Mouse (Mus musculus): ENCODE results near the gene Fbxo6. TPM values are rescaled to one million over a fixed set of nuclear protein-coding genes. Genes with fewer than 3 reads are reported as not detected.

Fbxo6 gene
- polyA plus RNA-seq, 1 experiment from 2014 or later = 17.4 TPM

- ATAC-seq (ENCODE audit: insufficient read depth, low FRiP score) = no peak
- H3K27ac ChIP-seq (ENCODE audit: low read length) = no peak overlapping the region
- H3K4me1 ChIP-seq (ENCODE audit: control insufficient read depth, insufficient read depth, low read length) = 0 out of 2 replicates have a peak, but pooled peaks cover 4% of the 10 kb centered on the region
- no peak overlapping the region for H3K4me3 ChIP-seq (replicated peaks; ENCODE audit: low read length)
- H3K36me3 ChIP-seq (ENCODE audit: control insufficient read depth, insufficient read depth, low read length) = no peaks in the 10 kb centered on the region
- WGBS = 78% methylated on average over 5 of the region's 5 CpGs
- H3K9me3 ChIP-seq (replicated peaks; ENCODE audit: control insufficient read depth, low read length) = no peaks in the 10 kb centered on the region
- H3K27me3 ChIP-seq (ENCODE audit: control insufficient read depth, insufficient read depth, low read length) = peaks cover 2% of the 10 kb centered on the region; the same call in 1 of the 2 replicates
- no peak overlapping the region for H3K4me2 ChIP-seq (ENCODE audit: low read depth, low read length)
- no peak overlapping the region for H3K9ac ChIP-seq (ENCODE audit: low read length)
Observed at GRCm38 (mm10) chr4:148109215-148109614, 42.7 kb downstream of the Fbxo6 start.

GRCm38 (mm10) chr4:148108565-148109100 lies 43.3 kb downstream of the Fbxo6 start:
- H3K36me3 ChIP-seq (ENCODE audit: control insufficient read depth, insufficient read depth, low read length) = no peaks in the 10 kb centered on the region
- 57% methylated on average over 7 of the region's 7 CpGs for WGBS
- ATAC-seq (ENCODE audit: insufficient read depth, low FRiP score) = no peak
- 0 out of 2 replicates have a peak, but pooled peaks cover 4% of the 10 kb centered on the region for H3K4me1 ChIP-seq (ENCODE audit: control insufficient read depth, insufficient read depth, low read length)
- no peak overlapping the region for H3K4me3 ChIP-seq (replicated peaks; ENCODE audit: low read length)
- peaks cover 2% of the 10 kb centered on the region; the same call in 1 of the 2 replicates for H3K27me3 ChIP-seq (ENCODE audit: control insufficient read depth, insufficient read depth, low read length)
- no peak overlapping the region for H3K9ac ChIP-seq (ENCODE audit: low read length)
- no peaks in the 10 kb centered on the region for H3K9me3 ChIP-seq (replicated peaks; ENCODE audit: control insufficient read depth, low read length)
- H3K4me2 ChIP-seq (ENCODE audit: low read depth, low read length) = no peak overlapping the region
- no peak overlapping the region for H3K27ac ChIP-seq (ENCODE audit: low read length)

- H3K4me2 ChIP-seq (ENCODE audit: low read depth, low read length) = no peak overlapping the region
Observed at GRCm38 (mm10) chr4:148107621-148108291, 44.2 kb downstream of the Fbxo6 start.

GRCm38 (mm10) chr4:148104146-148104545 lies 47.8 kb downstream of the Fbxo6 start:
- H3K4me1 ChIP-seq (ENCODE audit: control insufficient read depth, insufficient read depth, low read length) = peaks cover 4% of the 10 kb centered on the region; the same call in 1 of the 2 replicates
- no peak overlapping the region for H3K9ac ChIP-seq (ENCODE audit: low read length)
- no peaks in the 10 kb centered on the region for H3K9me3 ChIP-seq (replicated peaks; ENCODE audit: control insufficient read depth, low read length)
- WGBS = 89% methylated on average over 3 of the region's 3 CpGs
- H3K36me3 ChIP-seq (ENCODE audit: control insufficient read depth, insufficient read depth, low read length) = no peaks in the 10 kb centered on the region
- H3K27ac ChIP-seq (ENCODE audit: low read length) = no peak overlapping the region
- H3K27me3 ChIP-seq (ENCODE audit: control insufficient read depth, insufficient read depth, low read length) = peaks cover 2% of the 10 kb centered on the region; the same call in 1 of the 2 replicates
- no peak overlapping the region for H3K4me3 ChIP-seq (replicated peaks; ENCODE audit: low read length)
- no peak for ATAC-seq (ENCODE audit: insufficient read depth, low FRiP score)
- no peak overlapping the region for H3K4me2 ChIP-seq (ENCODE audit: low read depth, low read length)

More at GRCm38 (mm10) chr4:148107621-148108291, 44.2 kb downstream of the Fbxo6 start:
- Histone ChIP-seq H3K9ac (ENCODE audit: low read length) (no peak overlapping the region; the same call in 1 of the 2 replicates), H3K27ac (ENCODE audit: low read length) (no peak overlapping the region), H3K9me3 (replicated peaks; ENCODE audit: control insufficient read depth, low read length) (no peaks in the 10 kb centered on the region), H3K36me3 (ENCODE audit: control insufficient read depth, insufficient read depth, low read length) (no peaks in the 10 kb centered on the region), H3K27me3 (ENCODE audit: control insufficient read depth, insufficient read depth, low read length) (peaks cover 2% of the 10 kb centered on the region; the same call in 1 of the 2 replicates), H3K4me3 (replicated peaks; ENCODE audit: low read length) (no peak overlapping the region), H3K4me1 (ENCODE audit: control insufficient read depth, insufficient read depth, low read length) (0 out of 2 replicates have a peak, but pooled peaks cover 4% of the 10 kb centered on the region)
- WGBS = 23% methylated on average over 22 of the region's 22 CpGs
- peak; percentile 26; the same call in 1 of the 2 replicates for ATAC-seq (ENCODE audit: insufficient read depth, low FRiP score)

- peak; percentile 43; the same call in 1 of the 2 replicates for ATAC-seq (ENCODE audit: insufficient read depth, low FRiP score)
- no peak overlapping the region for H3K27ac ChIP-seq (ENCODE audit: low read length)
- H3K4me1 ChIP-seq (ENCODE audit: control insufficient read depth, insufficient read depth, low read length) = no peaks in the 10 kb centered on the region; the same call in 1 of the 2 replicates
- peak overlapping the region; percentile 22 for H3K4me3 ChIP-seq (replicated peaks; ENCODE audit: low read length)
- H3K4me2 ChIP-seq (ENCODE audit: low read depth, low read length) = peak overlapping the region; percentile 48
- H3K9me3 ChIP-seq (replicated peaks; ENCODE audit: control insufficient read depth, low read length) = no peaks in the 10 kb centered on the region
- 18% methylated on average over 29 of the region's 29 CpGs for WGBS
- H3K36me3 ChIP-seq (ENCODE audit: control insufficient read depth, insufficient read depth, low read length) = no peaks in the 10 kb centered on the region
- no peaks in the 10 kb centered on the region for H3K27me3 ChIP-seq (ENCODE audit: control insufficient read depth, insufficient read depth, low read length)
- peak overlapping the region; percentile 13; the same call in 1 of the 2 replicates for H3K9ac ChIP-seq (ENCODE audit: low read length)
Observed at GRCm38 (mm10) chr4:148101801-148102527, 50.0 kb downstream of the Fbxo6 start.

- ATAC-seq (ENCODE audit: insufficient read depth, low FRiP score) = no peak
- Histone ChIP-seq H3K27ac (ENCODE audit: low read length) (no peak overlapping the region), H3K9me3 (replicated peaks; ENCODE audit: control insufficient read depth, low read length) (no peaks in the 10 kb centered on the region), H3K9ac (ENCODE audit: low read length) (no peak overlapping the region), H3K36me3 (ENCODE audit: control insufficient read depth, insufficient read depth, low read length) (no peaks in the 10 kb centered on the region), H3K4me2 (ENCODE audit: low read depth, low read length) (no peak overlapping the region), H3K4me3 (replicated peaks; ENCODE audit: low read length) (no peak overlapping the region), H3K27me3 (ENCODE audit: control insufficient read depth, insufficient read depth, low read length) (no peaks in the 10 kb centered on the region), H3K4me1 (ENCODE audit: control insufficient read depth, insufficient read depth, low read length) (no peaks in the 10 kb centered on the region; the same call in 1 of the 2 replicates)
- WGBS = 63% methylated on average over 3 of the region's 3 CpGs
Observed at GRCm38 (mm10) chr4:148098666-148099065, 53.3 kb downstream of the Fbxo6 start.

GRCm38 (mm10) chr4:148097936-148098335 lies 54.0 kb downstream of the Fbxo6 start:
- no peak for ATAC-seq (ENCODE audit: insufficient read depth, low FRiP score)
- H3K27ac ChIP-seq (ENCODE audit: low read length) = no peak overlapping the region
- no peak overlapping the region for H3K4me2 ChIP-seq (ENCODE audit: low read depth, low read length)
- H3K36me3 ChIP-seq (ENCODE audit: control insufficient read depth, insufficient read depth, low read length) = no peaks in the 10 kb centered on the region
- WGBS = 93% methylated on average over 2 of the region's 2 CpGs
- no peak overlapping the region for H3K4me3 ChIP-seq (replicated peaks; ENCODE audit: low read length)
- no peaks in the 10 kb centered on the region; the same call in 1 of the 2 replicates for H3K4me1 ChIP-seq (ENCODE audit: control insufficient read depth, insufficient read depth, low read length)
- no peaks in the 10 kb centered on the region for H3K9me3 ChIP-seq (replicated peaks; ENCODE audit: control insufficient read depth, low read length)
- H3K27me3 ChIP-seq (ENCODE audit: control insufficient read depth, insufficient read depth, low read length) = no peaks in the 10 kb centered on the region
- H3K9ac ChIP-seq (ENCODE audit: low read length) = no peak overlapping the region
